Mouse (Mus musculus) E14TG2a.4 (cell line): Measurements from ENCODE around the gene Fbxo33.

Source experiments
- CTCF ChIP-seq: conservative IDR thresholded peaks from 2 replicates; pipeline ENCODE4 v1.5.1; 2014; ENCODE audit warnings: low read length
- POU5F1 ChIP-seq: IDR thresholded peaks from 2 replicates; pipeline ENCODE4 v1.6.1; 2014; ENCODE audit warnings: low read length, borderline replicate concordance

GRCm38 (mm10) chr12:59265207-59265941 lies 45.8 kb upstream of the Fbxo33 start:
- TF ChIP-seq CTCF (peak; percentile 39), POU5F1 (no peak)
